Mouse (Mus musculus): ENCODE data around the gene Zfp933.
"Not testable (repeated sequence)": the region's sequence is repeated elsewhere in the genome, so short reads cannot be mapped to it uniquely, and the experiment has no call there.

Gene Zfp933

DNA sequence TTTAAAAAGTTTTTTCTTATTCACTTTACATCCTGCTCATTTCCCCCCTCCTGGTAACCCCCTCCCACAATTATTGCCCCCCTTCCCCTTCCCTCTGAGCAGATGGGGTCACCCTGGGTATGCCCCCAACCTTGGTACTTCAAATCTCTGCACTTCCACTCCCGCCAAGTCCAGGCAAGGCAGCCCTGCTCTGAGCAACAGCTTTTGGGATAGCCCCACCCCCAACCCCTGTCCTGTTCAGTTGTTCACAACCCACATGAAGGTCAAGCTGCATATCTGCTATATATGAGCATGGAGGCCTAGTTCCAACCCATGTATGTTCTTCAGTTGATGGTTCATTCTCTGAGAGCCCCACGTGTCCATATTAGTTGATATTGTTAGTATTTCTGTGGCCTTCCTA lies 2.6 kb upstream of the Zfp933 start:
- no peak for DNase-seq

DNA sequence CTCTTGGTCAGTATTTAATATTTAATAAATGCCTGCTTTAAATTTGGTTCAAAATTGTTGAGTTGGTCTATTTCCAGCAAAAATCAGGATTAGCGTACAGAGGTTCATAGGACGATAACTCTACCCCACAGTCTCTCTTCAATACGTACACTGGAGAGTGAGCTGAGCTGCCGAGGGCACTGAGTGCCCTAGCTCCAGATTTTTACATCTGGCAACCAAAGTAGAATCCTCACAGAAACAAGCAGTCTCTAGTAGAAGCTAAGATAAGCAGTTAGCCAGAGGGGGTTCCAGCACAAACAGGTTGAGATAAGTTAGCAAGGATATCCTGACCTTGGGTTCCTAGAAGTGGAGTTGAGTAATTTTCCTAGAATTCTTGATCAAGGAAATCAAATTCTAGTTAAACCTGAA lies 422 bp upstream of the Zfp933 start:
- no peak for DNase-seq

DNA sequence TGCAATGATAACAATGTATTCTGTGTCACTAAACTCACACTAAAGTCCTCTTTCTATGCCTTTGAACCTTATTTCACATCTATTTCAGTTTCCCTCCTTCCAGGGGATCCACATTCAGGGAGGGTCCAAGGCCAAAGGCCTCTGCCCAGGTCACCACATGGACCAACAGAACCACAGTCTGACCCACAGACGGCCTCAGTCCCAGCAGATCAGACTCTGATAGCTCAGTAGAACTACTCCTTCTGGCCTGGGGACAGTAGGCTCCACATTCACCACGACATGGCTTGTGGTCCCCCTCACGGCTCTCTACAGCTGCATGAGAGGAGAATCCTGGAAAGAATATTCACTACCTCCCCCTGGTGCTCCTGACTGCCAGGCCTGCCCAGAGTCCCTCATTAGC lies 5.3 kb downstream of the Zfp933 start:
- no peak for DNase-seq

DNA sequence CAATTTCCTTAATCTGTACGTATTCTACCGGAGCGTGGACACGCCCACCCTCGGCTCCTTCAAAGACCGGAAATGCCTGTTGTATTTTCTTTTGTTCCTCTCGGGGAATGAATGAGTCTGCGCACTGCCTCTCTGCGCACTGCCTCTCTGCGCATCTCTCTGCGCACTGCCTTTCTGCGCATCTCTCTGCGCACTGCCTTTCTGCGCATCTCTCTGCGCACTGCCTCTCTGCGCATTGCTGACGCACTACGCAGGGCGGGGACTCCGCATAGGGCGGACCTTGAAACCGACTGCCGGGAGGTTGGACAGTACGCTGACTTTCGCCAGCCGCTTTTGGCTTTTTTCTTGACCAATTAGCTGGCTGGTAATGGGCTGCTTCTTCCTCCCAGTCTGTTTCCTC lies 8.9 kb downstream of the Zfp933 start:
- peak; percentile 39 to 44 for DNase-seq

DNA sequence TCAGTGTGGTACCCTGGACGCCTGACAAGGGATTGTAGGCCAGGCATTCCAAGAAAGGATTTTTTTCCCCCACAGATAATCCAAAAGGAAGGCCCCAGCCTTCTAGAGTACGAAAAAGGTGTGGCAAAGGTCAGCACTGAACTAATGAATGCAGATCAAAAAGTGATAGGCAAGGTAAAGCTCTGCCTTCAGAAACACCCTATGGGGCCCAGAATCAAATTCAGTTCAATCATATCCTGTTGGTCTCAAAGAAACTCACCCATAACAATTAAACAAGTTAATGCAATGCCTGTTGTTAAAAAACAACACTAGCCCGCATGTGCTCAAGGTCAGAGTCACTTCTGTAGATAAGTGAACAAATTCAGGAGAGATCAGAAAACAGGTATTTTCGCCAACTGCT lies 23.8 kb downstream of the Zfp933 start:
- DNase-seq: no peak

DNA sequence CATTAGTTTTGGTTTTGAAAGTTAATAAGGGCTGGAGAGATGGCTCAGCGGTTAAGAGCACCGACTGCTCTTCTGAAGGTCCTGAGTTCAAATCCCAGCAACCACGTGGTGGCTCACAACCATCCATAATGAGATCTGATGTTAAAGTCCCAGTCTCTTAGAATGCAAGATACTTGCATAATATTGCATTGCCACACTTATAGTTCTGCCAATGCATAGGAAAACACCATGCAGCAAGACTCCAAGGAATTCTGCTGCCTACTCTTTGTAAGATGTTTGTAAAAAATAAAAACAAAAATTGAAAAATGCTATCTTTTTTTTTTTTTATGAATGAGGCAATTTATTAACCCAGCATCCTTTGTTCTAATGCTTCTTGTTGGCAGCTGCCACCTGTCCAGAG lies 26.8 kb downstream of the Zfp933 start:
- DNase-seq: not testable (repeated sequence)

DNA sequence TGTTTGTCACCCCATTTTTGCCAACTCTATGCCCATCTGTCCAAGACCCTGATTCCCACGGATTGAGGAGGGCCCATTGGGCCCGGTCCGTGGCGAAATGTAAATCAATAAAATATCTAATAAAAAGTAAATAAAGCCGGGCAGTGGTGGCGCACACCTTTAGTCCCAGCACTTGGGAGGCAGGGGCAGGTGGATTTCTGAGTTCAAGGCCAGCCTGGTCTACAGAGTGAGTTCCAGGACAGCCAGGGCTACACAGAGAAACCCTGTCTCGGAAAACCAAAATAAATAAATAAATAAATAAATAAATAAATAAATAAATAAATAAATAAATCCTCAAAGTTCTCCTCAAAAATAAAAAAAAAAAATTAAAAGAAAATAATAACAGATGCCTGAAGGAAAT lies 28.5 kb downstream of the Zfp933 start:
- DNase-seq: not testable (repeated sequence)

DNA sequence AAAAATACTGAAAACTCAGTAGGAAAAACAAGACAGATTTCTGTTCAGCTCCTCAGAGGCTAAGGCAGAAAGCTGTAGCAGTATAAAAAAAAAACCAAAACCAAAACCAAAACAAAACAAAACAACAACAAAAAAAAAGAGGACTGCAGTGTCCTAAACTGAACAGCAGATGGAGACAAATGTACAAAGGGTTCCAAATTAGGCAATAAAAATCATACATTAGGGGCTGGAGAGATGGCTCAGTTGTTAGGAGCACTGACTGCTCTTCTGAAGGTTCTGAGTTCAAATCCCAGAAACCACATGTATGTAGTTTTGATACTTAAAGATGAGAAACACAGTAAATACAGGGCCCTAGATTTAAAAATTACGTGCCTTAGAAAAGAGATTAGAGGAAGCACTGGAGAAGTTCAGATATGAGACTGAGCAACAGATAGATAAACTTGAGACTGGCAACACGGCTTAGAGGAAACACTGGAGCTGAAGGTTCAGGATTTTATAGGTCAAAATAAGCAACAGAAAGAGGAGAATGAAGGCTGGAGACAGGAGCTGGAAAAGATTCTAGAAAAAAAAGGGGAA lies 33.5 kb downstream of the Zfp933 start:
- DNase-seq: no peak

DNA sequence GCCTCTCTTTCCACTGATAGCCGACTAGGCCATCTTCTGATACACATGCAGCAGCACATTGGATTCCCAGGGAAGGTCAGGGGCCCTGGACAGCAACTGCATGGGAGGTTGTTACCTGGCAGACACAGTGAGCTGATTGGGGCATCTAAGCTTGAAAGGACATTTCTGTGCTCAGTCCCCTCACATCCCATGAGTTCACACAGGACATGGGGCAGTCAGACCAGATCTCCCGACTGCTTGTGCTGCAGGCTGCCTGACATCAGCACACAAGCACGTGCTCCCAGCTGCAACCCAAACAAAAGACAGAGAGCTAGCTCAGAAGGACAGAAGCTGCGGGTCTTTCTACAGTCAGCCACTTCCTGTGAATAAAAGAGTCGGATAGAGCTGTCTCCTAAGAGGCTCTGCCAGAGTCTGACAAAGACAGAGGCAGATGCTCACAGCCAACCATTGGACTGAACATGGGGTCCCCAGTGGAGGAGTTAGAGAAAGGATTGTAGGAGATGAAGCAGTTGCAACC lies 34.9 kb downstream of the Zfp933 start:
- DNase-seq: no peak

DNA sequence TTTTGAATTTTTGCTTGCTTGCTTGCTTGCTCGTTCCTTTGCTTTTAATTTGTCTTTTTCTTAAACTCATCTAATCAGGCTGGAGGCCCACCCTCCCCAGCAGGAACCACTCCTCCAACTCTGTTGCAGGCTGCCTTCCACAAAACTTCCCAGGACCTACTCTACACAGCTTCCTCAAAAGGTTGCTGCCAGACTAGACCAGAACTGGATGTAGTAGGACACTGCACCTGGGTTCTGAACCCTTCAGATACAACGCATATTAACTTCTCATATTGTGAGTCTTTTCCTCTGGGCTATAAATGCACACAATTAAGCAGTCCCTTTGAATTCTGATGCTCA lies 38.2 kb downstream of the Zfp933 start:
- DNase-seq: not testable (repeated sequence)

DNA sequence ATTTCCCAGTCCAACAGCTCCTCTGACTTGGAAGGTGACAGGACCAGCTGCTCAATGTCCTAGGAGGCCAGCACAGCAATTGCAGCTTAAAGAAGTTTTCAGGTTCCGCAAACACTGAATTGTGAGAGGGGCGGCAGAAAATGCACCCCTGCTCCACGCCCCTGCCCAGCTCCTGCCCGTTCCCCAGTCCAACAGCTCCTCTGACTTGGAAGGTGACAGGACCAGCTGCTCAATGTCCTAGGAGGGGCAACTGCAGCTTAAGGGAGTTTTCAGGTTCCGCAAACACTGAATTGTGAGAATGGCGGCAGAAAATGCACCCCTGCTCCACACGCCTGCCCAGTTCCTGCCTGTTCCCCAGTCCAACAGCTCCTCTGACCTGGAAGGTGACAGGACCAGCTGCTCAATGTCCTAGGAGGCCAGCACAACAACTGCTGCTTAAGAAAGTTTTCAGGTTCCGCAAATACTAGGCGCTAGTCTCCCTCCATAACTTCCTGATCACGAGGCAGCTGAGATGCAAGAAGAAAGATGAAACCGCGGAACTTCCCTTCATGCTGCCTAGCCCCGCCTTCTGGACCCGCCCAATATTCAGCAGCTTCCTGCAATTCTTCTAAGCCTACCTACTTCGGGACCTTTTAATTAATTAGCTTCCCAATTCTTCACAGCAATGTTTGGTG lies 38.7 kb downstream of the Zfp933 start, which contains the start of gene Zfp984:
Gene Zfp984 (minus strand): TSS at position 497 of the 674 bp plus-strand sequence.
- DNase-seq: peak; percentile 44 to 55

DNA sequence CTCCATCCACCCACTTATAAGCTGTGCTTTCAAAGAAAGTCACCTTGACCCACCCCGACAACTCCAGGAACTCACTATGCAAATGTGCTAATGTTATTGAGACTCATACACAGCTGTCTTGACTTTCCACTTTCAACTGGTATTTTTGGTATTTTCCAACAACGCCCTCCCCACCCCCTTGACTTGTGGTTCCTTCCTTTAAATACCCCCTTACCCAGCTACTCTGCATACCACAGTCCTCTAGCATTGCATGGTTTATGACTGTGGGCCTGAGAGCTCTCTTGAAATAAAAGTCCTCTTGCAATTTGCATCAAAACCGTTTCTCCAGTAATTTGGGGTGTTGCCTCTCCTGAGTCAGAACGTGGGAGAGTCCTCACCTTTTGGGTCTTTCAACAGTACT lies 39.7 kb downstream of the Zfp933 start:
- DNase-seq: not testable (repeated sequence)

DNA sequence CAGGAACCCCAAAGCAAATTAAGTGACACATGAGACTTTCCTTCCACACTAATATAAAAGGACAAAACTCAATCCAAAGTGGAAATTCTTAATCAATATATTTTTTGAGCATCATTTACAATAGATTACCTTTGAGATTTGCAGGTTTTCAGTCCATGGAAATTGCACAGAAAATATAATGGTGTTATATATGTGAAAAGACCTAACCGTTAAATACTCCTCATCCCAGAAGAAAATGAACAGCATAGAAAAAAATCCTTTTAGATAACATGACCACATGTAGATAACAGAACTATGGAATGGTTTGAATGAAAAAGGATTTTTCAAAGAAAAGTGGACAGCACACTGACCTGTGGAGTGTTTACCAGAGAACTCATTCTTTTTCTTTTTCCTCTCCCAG lies 52.9 kb downstream of the Zfp933 start:
- DNase-seq: not testable (repeated sequence)

DNA sequence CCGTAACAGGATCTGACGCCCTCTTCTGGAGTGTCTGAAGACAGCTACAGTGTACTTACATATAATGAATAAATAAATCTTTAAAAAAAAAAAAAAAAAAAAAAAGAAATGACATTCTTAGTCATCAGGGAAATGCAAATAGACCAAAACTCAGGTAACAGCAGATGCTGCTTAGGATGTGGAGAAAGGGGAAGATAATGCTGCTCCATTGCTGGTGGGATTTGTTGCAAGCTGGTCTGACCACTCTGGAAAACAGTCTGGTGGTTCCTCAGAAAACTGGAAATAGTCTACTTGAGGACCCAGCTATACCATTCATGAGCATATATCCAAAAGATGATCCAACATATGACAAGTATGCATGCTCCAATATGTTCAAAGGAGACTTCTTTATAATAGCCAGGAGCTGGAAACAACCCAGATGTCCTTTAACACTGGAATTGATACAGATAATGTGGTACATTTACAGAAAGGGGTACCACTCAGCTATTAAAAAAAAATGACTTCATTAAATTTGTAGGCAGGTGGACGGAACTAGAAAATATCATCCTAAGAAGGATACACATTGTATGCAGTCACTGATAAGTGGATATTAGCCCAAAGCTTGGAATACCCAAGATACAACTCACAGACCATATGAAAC lies 54.0 kb downstream of the Zfp933 start:
- not testable (repeated sequence) for DNase-seq

DNA sequence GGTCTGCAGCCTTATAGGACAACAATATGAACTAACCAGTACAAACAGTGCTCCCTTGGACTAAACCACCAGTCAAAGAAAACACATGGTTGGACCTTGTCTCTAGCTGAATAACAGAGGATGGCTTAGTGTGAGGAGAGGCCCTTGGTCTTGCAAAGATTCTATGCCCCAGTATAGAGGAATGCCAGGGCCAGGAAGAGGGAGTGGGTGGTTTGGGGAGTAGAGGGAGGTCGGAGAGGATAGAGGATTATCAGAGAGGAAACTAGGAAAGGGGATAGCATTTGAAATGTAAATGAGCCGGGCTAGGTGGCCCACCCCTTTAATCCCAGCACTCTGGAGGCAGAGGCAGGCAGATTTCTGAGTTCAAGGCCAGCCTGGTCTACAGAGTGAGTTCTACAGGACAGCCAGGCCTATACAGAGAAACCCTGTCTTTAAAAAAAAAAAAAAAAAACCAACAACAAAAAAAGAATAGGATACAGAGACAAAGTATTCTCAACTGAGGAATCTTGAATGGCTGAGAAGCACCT lies 54.7 kb downstream of the Zfp933 start:
- DNase-seq: not testable (repeated sequence)

DNA sequence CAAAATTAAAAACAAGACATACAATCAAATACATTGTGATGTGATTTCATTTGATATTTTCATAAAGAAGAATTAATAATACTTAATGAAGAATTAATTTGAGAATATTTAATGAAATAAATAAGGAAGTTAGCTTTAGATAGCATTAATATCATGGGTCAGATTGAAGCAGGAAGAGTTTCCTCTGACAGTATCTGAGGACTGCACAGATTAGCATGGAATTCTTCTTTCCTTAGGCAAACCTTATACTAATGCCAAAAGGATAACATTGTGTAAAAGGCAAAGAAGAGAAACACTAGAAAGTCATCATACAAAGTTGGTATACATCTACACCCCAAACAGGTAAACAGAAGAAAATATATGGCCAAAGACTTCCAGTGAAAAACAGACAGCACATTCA lies 56.4 kb downstream of the Zfp933 start:
- not testable (repeated sequence) for DNase-seq

Measured in spleen, adult 18-20 months (tissue).